Mouse (Mus musculus): ENCODE measurements at regions not wholly inside any gene's neighbourhood (a gene's known extent, or its start where the extent isn't known, plus 50 kb on each side); places are given as distances from the start of the nearest gene placed in this dataset.
A peak's percentile ranks its signal among the peaks of the same experiment; 100 is the strongest.
"Not testable (repeated sequence)": the region's sequence is repeated elsewhere in the genome, so short reads cannot be mapped to it uniquely, and the experiment has no call there.

DNA sequence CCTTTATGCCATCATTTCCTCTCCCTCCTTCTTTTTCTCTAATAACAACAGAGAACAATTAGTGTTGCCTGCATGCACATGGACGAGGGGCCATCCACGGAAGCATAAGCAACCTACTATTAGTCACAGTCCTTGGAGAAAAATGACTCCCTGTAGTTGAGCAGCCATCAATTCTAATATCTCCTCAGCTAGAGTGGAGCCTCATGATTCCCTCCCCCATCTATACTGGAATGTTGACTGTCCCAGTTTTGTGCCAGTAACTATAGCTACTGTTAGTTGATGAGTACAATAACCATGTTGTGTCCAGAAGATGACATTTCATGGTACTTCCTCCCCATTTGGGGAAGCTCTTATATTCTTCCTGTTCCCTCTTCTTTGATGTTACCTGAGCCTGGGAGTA, 64.3 kb upstream of the Rtn4 start:
- DNase-seq (ENCODE audit: low spot score in 2 of 2), result no peak

GRCm38 (mm10) chr11:29632486-29632885, 60.3 kb upstream of the Rtn4 start:
- no peak for DNase-seq (ENCODE audit: low spot score in 2 of 2)

GRCm38 (mm10) chr11:29633288-29633687, 59.5 kb upstream of the Rtn4 start:
- not testable (repeated sequence) for DNase-seq (ENCODE audit: low spot score in 2 of 2)

- DNase-seq (ENCODE audit: low spot score in 2 of 2), result peak; percentile 34 to 42
Measured at GRCm38 (mm10) chr11:29636759-29637200, 56.0 kb upstream of the Rtn4 start.

GRCm38 (mm10) chr11:29638093-29638669, 54.6 kb upstream of the Rtn4 start:
- no peak for DNase-seq (ENCODE audit: low spot score in 2 of 2)

GRCm38 (mm10) chr11:29638861-29639260, 53.9 kb upstream of the Rtn4 start:
- DNase-seq (ENCODE audit: low spot score in 2 of 2), result peak in 1 of 2 experiments; percentile 25
